Mouse (Mus musculus): ENCODE data around the gene Cyp2a4. TPM values are rescaled to one million over a fixed set of nuclear protein-coding genes. Genes with fewer than 3 reads are reported as not detected.
"Not testable (repeated sequence)": the region's sequence is repeated elsewhere in the genome, so short reads cannot be mapped to it uniquely, and the experiment has no call there.

Gene Cyp2a4
- 0.27 TPM in 1 of 2 replicates, not detected in the other for total RNA-seq (2012; rRNA removed)

DNA sequence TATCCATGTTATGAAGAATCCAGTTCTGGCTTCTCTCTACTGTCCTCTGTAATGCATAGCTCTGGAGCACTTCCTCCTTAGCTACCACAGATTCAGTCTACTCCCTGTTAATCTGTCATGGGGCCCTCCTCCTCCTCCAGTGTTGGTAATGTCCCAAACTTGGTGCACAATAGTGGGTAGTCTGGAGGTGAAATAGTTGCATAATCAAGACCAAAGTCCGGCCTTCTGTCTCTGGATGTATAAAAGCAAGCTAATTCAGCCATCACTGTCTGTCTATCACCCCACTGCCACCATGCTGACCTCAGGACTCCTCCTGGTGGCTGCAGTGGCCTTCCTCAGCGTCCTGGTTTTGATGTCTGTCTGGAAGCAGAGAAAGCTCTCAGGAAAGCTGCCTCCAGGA is at the start of gene Cyp2a4:
TSS of gene Cyp2a4 (plus strand) at position 244 of the 400 bp plus-strand sequence.
- DNase-seq (ENCODE audit: low read depth, low spot score); H3K9ac ChIP-seq (ENCODE audit: insufficient read depth, low read depth, low read length, poor library complexity, severe bottlenecking); H3K4me3 ChIP-seq (ENCODE audit: insufficient read depth in 1 of 2, low read depth in 1 of 2, low read length in 2 of 2, poor library complexity in 1 of 2, severe bottlenecking in 1 of 2); H3K9me3 ChIP-seq (ENCODE audit: control insufficient read depth, insufficient read depth, low read depth, low read length); H3K4me1 ChIP-seq (ENCODE audit: control insufficient read depth in 2 of 2, insufficient read depth in 2 of 2, low read length in 2 of 2, poor library complexity in 1 of 2); H3K27ac ChIP-seq (ENCODE audit: insufficient read depth, low read depth, low read length, poor library complexity, severe bottlenecking); H3K36me3 ChIP-seq (ENCODE audit: control insufficient read depth, insufficient read depth, low read length, poor library complexity, severe bottlenecking); in situ Hi-C loops (cut with MboI; ENCODE audit: low sequenced_read_pairs in 2 of 2, unreplicated experiment in 2 of 2): not testable (repeated sequence)

GRCm38 (mm10) chr7:26260034-26260433 is 46.9 kb upstream of the Cyp2a4 start, which contains the start of gene Vmn1r184:
Gene Vmn1r184, plus strand, starts transcription at chr7:26260334.
- not testable (repeated sequence) for H3K36me3 ChIP-seq (ENCODE audit: control insufficient read depth, insufficient read depth, low read length, poor library complexity, severe bottlenecking); DNase-seq (ENCODE audit: low read depth, low spot score); H3K9me3 ChIP-seq (ENCODE audit: control insufficient read depth, insufficient read depth, low read depth, low read length); H3K27ac ChIP-seq (ENCODE audit: insufficient read depth, low read depth, low read length, poor library complexity, severe bottlenecking); H3K4me1 ChIP-seq (ENCODE audit: control insufficient read depth in 2 of 2, insufficient read depth in 2 of 2, low read length in 2 of 2, poor library complexity in 1 of 2); H3K4me3 ChIP-seq (ENCODE audit: insufficient read depth in 1 of 2, low read depth in 1 of 2, low read length in 2 of 2, poor library complexity in 1 of 2, severe bottlenecking in 1 of 2); H3K9ac ChIP-seq (ENCODE audit: insufficient read depth, low read depth, low read length, poor library complexity, severe bottlenecking)
- in situ Hi-C loops (cut with MboI; ENCODE audit: low sequenced_read_pairs in 2 of 2, unreplicated experiment in 2 of 2): loop anchor here in 1 of 2 experiments (5.0 kb wide), 1 partner anchor 357 kb away; the partner anchor contains the start of gene Vmn1r185

DNA sequence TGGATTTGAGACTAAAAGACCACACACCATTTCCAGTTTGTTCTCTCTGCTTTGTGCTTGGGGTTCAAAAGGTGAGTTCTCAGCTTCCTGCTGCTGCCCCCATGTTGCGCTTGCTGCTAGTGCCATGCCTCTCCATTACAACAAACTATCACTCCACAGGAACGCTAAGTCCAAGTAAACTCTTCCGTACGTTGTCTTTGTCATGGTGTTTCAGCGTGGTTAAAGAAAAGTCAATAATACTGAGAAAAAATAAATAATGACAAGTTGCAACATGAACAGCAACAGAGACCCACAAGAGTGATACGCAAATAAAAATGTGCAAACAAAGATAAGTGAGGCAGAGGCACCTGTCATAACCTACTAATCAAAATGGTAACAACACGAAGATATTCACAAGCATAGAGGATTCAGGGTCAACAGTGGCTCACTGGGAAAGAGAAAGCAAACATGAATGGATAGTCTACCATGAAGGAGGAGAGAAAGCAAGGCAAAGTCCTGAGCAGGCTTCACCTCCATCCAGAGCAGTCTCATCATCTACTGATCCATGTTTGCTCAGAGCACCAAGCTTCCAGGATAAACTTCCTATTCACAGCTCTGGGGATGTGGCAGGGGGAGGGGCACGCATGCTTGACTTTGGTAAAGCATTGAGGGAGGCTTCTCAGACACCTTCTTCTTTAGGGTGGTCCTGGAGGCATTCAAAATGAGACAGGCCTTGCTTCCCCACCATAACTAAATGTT is 3.4 kb upstream of the Cyp2a4 start:
- DNase-seq (ENCODE audit: low read depth, low spot score); H3K4me3 ChIP-seq (ENCODE audit: insufficient read depth in 1 of 2, low read depth in 1 of 2, low read length in 2 of 2, poor library complexity in 1 of 2, severe bottlenecking in 1 of 2); in situ Hi-C loops (cut with MboI; ENCODE audit: low sequenced_read_pairs in 2 of 2, unreplicated experiment in 2 of 2); H3K4me1 ChIP-seq (ENCODE audit: control insufficient read depth in 2 of 2, insufficient read depth in 2 of 2, low read length in 2 of 2, poor library complexity in 1 of 2); H3K36me3 ChIP-seq (ENCODE audit: control insufficient read depth, insufficient read depth, low read length, poor library complexity, severe bottlenecking); H3K9me3 ChIP-seq (ENCODE audit: control insufficient read depth, insufficient read depth, low read depth, low read length); H3K27ac ChIP-seq (ENCODE audit: insufficient read depth, low read depth, low read length, poor library complexity, severe bottlenecking); H3K9ac ChIP-seq (ENCODE audit: insufficient read depth, low read depth, low read length, poor library complexity, severe bottlenecking): not testable (repeated sequence)

GRCm38 (mm10) chr7:26311786-26312185 is 4.8 kb downstream of the Cyp2a4 start:
- DNase-seq (ENCODE audit: low read depth, low spot score); H3K27ac ChIP-seq (ENCODE audit: insufficient read depth, low read depth, low read length, poor library complexity, severe bottlenecking); H3K9me3 ChIP-seq (ENCODE audit: control insufficient read depth, insufficient read depth, low read depth, low read length); H3K9ac ChIP-seq (ENCODE audit: insufficient read depth, low read depth, low read length, poor library complexity, severe bottlenecking); H3K4me3 ChIP-seq (ENCODE audit: insufficient read depth in 1 of 2, low read depth in 1 of 2, low read length in 2 of 2, poor library complexity in 1 of 2, severe bottlenecking in 1 of 2); in situ Hi-C loops (cut with MboI; ENCODE audit: low sequenced_read_pairs in 2 of 2, unreplicated experiment in 2 of 2); H3K36me3 ChIP-seq (ENCODE audit: control insufficient read depth, insufficient read depth, low read length, poor library complexity, severe bottlenecking); H3K4me1 ChIP-seq (ENCODE audit: control insufficient read depth in 2 of 2, insufficient read depth in 2 of 2, low read length in 2 of 2, poor library complexity in 1 of 2): not testable (repeated sequence)

GRCm38 (mm10) chr7:26315194-26315593 is 8.2 kb downstream of the Cyp2a4 start:
- H3K9me3 ChIP-seq (ENCODE audit: control insufficient read depth, insufficient read depth, low read depth, low read length); H3K36me3 ChIP-seq (ENCODE audit: control insufficient read depth, insufficient read depth, low read length, poor library complexity, severe bottlenecking); in situ Hi-C loops (cut with MboI; ENCODE audit: low sequenced_read_pairs in 2 of 2, unreplicated experiment in 2 of 2); H3K9ac ChIP-seq (ENCODE audit: insufficient read depth, low read depth, low read length, poor library complexity, severe bottlenecking); H3K27ac ChIP-seq (ENCODE audit: insufficient read depth, low read depth, low read length, poor library complexity, severe bottlenecking); H3K4me1 ChIP-seq (ENCODE audit: control insufficient read depth in 2 of 2, insufficient read depth in 2 of 2, low read length in 2 of 2, poor library complexity in 1 of 2); DNase-seq (ENCODE audit: low read depth, low spot score); H3K4me3 ChIP-seq (ENCODE audit: insufficient read depth in 1 of 2, low read depth in 1 of 2, low read length in 2 of 2, poor library complexity in 1 of 2, severe bottlenecking in 1 of 2): not testable (repeated sequence)

- H3K9me3 ChIP-seq (ENCODE audit: control insufficient read depth, insufficient read depth, low read depth, low read length); H3K4me3 ChIP-seq (ENCODE audit: insufficient read depth in 1 of 2, low read depth in 1 of 2, low read length in 2 of 2, poor library complexity in 1 of 2, severe bottlenecking in 1 of 2); in situ Hi-C loops (cut with MboI; ENCODE audit: low sequenced_read_pairs in 2 of 2, unreplicated experiment in 2 of 2); DNase-seq (ENCODE audit: low read depth, low spot score); H3K9ac ChIP-seq (ENCODE audit: insufficient read depth, low read depth, low read length, poor library complexity, severe bottlenecking); H3K4me1 ChIP-seq (ENCODE audit: control insufficient read depth in 2 of 2, insufficient read depth in 2 of 2, low read length in 2 of 2, poor library complexity in 1 of 2); H3K36me3 ChIP-seq (ENCODE audit: control insufficient read depth, insufficient read depth, low read length, poor library complexity, severe bottlenecking); H3K27ac ChIP-seq (ENCODE audit: insufficient read depth, low read depth, low read length, poor library complexity, severe bottlenecking): not testable (repeated sequence)
Measured at GRCm38 (mm10) chr7:26315809-26316208, 8.8 kb downstream of the Cyp2a4 start.
